Mouse (Mus musculus): ENCODE results near the gene Slc15a5. TPM values are rescaled to one million over a fixed set of nuclear protein-coding genes. Genes with fewer than 3 reads are reported as not detected.

Gene Slc15a5
- polyA plus RNA-seq (2014; fragmentation: Illumina TruSeq; extraction: RNeasy Lipid Tissue Mini Kit (QIAGEN cat#74804); ENCODE audit: low read depth, low replicate concordance), result not detected

GRCm38 (mm10) chr6:138079816-138080215 is at the start of gene Slc15a5:
Gene Slc15a5, minus strand, starts transcription at chr6:138079916.

Other genes with a start within 250 kb of the Slc15a5 start
- gene Mgst1, start 60.4 kb upstream of the Slc15a5 start, polyA plus RNA-seq (2014; fragmentation: Illumina TruSeq; extraction: RNeasy Lipid Tissue Mini Kit (QIAGEN cat#74804); ENCODE audit: low read depth, low replicate concordance), result 363 TPM

All from kidney, adult 10 weeks (tissue).